Mouse (Mus musculus): ENCODE measurements around the gene Lif.

Lif gene

DNA sequence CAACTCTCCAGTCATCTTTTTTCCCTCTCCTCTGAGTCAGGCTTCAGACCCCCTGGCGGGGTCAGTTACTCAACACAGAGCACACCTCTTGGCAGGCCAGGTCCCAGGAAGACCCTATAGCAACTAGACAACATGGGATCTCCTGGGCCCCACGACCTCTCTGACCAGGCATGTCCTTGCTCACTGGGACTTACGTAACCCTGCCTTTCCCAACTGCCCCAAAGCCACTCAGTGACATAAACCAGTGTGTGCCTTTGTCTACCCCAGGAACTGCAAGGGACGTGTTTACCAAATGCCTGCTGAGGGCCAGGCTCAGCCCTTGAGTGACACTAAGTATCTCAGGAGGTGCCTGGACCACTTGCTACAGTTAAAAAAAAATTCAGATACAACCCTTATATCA lies 27.5 kb upstream of the Lif start:
- DNase-seq (ENCODE audit: extremely low read depth, low read depth, low spot score) = no peak

DNA sequence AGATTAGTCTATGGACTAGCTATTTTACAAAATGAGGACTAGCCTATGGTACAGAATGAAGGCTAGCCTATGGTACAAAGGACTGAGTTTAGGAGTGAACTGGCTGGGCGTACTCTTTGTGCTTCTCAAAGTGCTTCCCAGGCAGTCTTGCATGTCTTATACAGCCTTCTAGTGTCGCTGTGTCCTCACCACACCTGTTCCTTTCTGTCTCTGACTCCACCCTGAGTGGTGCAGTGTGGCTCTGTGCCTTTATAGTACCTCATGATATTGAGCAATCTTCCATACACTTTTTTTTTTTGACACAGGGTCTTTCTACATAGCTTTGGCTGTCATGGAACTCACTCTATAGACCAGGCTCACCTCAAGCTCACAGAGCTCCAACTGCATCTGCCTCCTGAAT lies 25.9 kb upstream of the Lif start:
- DNase-seq (ENCODE audit: extremely low read depth, low read depth, low spot score) = no peak

DNA sequence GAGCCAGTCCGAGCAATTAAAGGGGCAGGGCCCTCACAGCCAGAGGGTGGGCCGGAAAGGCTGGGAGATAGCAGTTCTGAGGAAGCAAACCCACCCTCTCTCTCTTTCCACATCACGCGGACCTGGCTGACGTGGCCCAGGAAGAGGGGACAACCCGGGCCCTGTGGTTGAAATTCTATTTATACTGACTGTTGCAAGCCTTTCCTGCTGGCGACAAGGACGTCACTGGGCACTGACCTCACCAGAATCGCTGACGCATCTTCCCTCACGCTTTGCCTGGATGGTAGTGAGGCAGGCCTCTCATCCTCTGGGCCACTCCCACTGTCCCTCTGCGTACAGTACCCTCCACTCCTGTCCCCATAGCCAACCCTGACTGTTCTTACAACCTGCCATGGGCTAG lies 24.7 kb upstream of the Lif start:
- no peak for DNase-seq (ENCODE audit: extremely low read depth, low read depth, low spot score)

DNA sequence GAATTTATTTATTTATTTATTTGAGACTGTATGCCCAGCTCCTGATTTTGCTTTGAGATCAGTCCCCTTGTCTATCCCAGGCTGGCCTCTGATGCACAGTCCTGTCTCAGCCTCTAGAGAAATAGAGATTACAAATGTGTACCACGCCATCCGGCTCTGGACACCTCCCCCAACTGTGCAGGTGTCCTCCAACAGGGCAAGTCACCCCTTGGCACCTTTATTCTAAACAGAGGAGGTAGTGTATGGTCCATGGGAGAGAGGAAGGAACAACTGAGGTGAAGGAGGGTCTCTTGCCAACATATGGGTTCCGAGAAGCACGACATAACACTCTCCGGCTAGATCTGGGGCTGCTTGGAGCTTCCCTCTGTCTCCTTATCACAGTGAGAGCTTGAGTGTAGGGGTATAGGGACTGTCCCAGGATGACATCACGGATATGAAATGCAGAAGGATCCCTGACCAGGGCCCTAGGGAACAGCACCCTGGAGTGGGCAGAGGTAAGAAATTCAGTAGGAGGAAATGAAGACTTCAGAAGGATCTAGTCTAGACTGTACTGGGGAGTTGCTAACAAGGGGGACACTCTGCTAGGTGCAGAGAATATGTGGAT lies 22.2 kb upstream of the Lif start:
- no peak for DNase-seq (ENCODE audit: extremely low read depth, low read depth, low spot score)

DNA sequence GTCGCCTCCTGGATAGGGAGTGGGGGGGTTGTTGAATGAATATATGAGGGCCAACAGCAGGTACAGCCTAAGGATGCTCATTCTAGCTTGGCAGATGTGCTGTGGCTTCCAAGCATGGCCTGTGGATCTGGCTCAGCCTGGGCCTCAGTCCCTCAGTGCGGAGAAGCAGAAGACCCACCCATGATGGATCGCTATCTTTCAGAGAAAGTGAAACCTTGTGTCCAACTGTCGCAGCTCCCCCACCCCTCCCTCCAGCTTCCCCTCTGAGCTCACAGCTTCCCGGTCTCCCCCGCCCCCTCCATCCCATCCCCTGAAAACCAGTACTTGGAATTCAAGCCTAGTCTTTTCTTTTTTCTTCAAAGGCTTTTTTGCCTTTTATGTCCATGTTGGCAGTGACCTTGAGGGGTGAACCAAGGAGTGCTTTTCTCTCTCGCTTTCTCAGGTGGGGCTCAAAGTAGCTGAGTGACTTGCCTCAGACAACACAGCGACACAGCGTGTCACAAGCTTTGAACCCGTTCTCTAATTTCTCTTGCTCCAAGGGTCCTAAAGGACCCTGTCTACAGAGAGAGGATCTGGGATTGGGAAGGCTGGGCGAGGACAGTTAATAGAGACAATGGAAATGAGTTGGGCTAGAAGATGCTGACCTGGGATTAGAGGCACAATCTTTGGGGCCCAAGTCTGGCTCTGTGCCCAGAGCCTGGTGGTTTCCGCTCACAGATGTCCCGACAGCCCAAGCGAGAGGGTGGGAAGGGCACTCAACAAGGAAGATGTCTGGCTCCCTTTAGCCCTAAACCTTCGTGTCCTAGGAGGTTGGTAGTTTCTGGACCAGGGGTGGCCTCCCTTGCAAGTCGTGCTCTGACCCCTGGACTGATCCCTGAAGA lies 21.5 kb upstream of the Lif start, which contains the start of gene Osm:
TSS of gene Osm (plus strand) at position 756 of the 881 bp plus-strand sequence.
- no peak for DNase-seq (ENCODE audit: extremely low read depth, low read depth, low spot score)

DNA sequence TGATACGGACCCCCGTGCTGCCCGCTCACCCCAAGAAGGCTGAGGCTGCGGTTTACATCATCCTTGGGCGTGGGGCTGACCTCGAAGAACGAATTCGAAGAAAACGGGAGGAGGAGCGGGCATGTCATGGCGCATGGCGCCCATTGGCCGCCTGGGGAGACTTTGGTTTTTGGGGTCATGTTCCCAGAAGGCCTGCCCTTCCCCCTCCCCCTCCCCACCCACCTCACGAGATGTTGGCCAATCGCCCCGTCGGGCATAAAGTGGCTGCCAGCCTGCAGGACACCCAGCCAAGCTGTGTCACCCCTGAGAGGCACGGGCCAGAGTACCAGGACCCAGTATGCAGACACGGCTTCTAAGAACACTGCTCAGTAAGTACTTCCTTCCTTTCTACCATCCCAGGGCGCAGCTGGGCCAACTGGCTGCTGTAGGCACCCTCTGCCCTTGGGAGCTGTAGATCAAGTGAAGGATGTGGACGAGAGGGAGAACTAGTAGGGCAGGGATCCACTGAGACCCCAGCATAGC lies 20.8 kb upstream of the Lif start:
- DNase-seq (ENCODE audit: extremely low read depth, low read depth, low spot score) = no peak

DNA sequence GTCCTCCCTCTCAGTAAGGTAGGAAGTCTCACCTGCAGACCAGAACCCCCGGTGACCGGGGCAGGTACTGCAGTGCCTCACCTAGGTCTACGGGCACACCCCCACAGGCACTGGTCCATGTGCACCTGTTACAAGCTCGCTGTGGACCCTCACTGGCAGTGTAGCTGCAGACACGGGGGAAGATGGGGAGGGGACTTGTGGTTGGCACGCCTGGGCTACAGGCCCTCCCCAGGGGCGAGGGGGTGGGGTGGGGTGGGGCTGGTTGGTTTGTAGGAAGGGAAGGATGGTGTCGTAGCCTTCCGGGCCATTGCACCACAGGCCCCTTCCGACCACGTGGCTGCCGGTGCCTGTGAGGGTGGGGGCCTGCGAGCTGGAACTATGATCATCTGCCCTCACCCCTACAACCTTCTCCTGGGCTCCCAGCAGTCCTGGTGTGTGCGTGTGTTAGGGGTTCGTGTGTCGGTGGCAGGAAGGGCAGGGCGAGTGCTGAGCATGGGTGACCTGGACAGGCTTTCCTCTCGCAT lies 19.9 kb upstream of the Lif start:
- no peak for DNase-seq (ENCODE audit: extremely low read depth, low read depth, low spot score)

DNA sequence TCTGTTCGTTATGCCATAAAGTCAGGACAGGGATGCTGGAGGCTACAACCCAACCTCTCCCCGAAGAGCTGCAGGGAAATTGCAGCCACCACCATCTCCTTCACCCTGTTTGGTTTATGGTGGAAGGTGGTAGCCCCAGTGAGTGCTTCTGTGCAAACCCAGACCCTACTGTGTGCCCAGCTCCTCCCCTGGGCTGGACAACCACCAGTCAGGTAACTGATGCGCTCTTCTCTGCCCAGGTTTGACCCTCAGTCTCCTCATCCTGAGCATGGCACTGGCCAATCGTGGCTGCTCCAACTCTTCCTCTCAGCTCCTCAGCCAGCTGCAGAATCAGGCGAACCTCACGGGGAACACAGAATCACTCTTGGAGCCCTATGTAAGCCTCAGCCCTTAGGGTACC lies 19.2 kb upstream of the Lif start:
- no peak for DNase-seq (ENCODE audit: extremely low read depth, low read depth, low spot score)

DNA sequence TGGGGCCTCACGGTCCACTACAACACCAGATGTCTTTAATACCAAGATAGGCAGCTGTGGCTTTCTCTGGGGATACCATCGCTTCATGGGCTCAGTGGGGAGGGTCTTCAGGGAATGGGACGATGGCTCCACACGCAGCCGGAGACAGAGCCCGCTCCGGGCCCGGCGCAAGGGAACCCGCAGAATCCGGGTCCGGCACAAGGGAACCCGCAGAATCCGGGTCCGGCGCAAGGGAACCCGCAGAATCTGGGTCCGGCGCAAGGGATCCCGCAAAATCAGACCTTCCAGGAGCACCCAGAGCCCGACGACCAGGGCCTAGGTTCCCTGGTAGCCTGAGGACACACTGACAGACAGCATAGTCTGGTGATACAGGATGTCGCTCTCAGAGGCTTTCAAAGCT lies 17.7 kb upstream of the Lif start:
- no peak for DNase-seq (ENCODE audit: extremely low read depth, low read depth, low spot score)

DNA sequence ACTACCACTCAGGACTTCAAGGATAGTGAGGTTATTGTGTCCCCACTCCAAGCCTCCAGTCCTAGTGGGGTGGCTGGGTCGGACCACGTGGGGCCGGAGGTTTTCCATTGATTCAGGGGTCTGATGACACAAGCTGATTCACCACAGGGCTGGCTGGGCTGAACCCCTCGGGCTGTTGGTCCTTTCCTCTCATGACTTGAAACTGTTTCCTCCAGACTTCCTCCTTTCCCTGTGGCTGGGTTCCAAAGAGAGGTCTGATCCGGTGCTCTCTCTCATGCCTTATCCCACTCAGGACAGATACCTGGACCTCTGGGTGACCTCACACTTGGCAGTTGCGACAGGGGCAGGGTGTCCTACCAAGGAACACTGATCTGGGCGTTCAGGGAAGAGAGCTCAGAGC lies 17.2 kb upstream of the Lif start:
- DNase-seq (ENCODE audit: extremely low read depth, low read depth, low spot score) = no peak

DNA sequence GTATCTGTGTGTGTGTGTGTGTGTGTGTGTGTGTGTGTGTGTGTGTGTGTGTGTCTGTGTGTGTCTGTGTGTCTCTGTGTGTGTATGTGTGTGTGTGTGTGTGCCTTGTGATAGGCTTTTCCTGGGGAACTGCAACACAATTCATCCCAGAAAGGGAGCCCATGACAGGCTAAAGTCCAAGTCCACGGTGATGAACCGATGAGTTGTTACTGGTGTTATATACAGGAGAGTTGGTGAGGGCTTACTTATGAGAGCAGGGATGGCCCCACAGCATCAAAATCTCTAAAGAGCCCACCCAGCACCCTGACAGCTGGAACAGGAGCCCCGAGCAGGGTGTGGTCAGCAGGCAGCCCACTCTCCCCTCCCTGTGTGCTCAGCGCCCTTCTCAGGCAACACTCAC lies 16.2 kb upstream of the Lif start:
- DNase-seq (ENCODE audit: extremely low read depth, low read depth, low spot score) = no peak

DNA sequence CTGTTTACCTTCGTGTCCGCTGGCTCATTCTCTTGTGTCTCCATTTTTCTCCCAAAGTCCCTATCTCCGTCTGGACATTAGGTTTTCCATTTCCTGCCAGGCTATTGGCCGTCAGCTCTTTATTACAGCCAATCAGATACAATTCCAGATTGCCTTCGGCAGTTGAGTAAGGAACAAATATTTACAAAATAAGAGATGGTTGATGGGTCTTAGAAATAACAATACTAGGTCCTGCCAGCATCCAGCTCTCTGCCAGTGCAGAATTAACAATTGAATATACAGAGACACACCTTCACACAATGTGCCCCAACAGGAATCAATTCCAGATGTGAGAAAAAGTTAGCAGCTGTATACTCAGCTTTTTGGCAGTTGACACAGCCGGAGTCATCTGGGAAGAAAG lies 11.2 kb upstream of the Lif start:
- DNase-seq (ENCODE audit: extremely low read depth, low read depth, low spot score) = no peak

DNA sequence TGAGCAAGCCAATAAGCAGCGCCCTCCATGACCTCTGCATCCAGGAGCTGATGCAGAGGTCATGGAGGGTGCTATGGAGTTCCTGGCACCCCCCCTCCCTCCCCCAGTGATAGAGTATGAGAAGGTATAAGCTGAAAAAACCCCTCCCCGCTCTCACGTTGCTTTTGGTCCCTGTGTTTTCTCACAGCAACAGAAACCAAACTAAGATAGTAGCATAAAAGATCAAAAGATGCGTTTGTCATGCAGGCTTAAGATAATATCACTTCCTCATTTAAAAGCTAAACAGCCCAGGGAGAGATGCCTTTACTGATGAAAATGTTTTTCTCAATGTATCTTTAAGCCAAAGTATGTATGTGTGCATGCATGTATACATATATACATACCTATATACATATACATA lies 10.7 kb upstream of the Lif start:
- DNase-seq (ENCODE audit: extremely low read depth, low read depth, low spot score) = no peak

DNA sequence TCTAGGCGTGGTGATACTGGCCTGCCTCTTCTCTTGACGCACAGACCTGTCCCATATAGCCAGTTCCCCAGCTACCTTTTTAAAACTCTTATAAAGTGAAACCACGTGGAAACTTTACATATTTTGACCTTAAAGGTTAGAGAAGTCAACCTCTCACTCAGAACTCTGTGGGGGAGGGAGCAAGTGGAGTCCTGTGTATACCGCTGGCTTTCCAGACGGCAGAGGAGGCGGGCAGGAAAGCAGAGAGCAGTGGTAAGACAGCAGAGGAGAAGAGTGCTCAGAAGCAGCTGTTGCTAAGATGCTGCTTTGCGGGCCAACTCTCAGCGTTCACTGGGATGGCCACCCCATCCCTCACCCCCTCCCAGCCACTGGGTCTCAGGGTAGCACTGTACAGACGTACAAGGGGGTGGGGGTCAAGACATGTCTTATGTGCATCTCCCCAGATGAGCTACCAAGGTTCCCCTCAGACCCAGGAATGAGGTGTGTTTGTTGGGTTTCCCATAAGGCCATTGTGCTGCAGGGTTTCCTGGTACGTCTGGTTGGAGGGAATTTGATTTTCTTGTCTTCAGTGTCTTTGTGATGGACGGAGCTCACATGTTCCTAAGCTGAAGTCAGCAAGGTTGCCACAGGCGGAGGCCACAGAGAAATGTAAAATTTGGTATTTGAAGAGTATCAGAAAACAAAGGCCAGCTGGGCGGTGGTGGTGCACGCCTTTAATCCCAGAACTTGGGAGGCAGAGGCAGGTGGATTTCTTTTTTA lies 10.0 kb upstream of the Lif start:
- no peak for DNase-seq (ENCODE audit: extremely low read depth, low read depth, low spot score)

DNA sequence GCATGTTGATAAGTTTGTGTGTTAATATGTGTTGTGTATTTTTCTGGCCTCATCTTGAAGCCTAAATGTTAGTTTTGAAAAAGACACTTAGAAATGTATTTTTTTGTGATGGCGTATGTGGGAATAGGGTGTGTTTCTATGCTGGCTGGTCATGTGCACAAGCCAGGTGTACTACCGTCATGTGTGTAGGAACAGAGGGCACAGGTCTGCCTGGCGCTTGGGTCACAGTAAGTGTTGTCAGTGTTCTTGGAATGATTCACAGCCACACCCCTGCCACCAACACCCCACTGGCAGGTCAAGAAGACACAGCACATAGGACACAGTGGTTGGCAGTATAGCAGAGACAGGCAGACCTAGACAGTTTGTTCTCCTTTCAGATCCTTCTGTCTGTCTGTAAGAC lies 8.2 kb upstream of the Lif start:
- no peak for DNase-seq (ENCODE audit: extremely low read depth, low read depth, low spot score)

DNA sequence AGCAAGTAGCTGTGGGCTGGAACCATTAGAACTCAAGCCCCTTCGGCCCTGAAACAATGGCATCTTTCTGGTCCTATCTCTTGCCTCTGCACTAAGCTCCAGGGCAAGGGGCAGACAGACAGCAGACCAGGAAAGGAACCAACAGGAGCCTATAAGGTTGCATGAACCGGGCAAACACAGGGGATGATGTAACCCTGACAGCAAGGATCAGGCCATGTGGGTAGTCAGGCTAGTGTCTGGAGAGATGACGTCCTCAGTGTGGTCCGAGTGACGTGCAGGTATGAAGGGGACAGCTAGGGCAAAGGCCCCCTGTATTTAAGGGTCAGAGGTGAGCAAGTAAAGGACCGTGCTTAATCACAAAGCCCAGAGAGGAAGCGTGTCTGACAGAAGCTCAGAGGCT lies 7.1 kb upstream of the Lif start:
- DNase-seq (ENCODE audit: extremely low read depth, low read depth, low spot score) = no peak

DNA sequence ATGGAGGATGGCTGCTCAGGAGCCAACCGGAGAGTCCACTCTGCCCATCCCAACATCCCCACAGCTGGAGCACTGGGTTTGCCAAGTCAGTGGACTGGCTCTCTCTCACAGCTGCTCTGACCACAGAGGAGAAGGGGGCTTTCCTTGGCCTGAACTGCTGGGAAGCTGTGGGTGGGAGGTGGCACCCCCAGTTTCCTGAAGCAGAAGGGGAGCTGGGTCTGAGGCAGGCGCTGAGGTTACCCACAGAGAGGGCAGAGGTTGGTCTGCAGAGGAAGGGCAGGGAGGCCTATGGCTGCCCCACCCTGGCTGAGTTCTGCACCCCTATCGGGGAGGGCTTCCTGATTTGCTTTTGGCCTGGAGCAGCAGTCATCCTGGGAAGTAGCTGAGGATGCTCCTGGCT lies 6.0 kb upstream of the Lif start:
- no peak for DNase-seq (ENCODE audit: extremely low read depth, low read depth, low spot score)

DNA sequence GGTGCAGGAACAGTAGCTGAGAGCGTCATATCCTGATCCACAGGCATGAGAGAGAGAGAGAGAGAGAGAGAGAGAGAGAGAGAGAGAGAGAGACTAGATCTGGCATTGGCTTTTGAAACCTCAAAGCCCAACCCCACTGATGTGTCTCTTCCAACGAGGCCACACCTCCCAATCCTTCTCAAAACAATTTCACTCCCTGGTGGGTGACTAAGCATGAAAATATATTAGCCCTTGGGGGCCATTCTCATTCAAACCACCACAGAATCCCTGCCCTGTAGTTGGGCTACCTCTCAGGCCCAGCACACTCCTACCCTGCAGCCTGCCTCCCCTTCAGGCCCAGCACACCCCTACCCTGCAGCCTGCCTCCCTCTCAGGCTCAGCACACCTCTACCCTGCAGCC lies 4.5 kb upstream of the Lif start:
- DNase-seq (ENCODE audit: extremely low read depth, low read depth, low spot score) = no peak

DNA sequence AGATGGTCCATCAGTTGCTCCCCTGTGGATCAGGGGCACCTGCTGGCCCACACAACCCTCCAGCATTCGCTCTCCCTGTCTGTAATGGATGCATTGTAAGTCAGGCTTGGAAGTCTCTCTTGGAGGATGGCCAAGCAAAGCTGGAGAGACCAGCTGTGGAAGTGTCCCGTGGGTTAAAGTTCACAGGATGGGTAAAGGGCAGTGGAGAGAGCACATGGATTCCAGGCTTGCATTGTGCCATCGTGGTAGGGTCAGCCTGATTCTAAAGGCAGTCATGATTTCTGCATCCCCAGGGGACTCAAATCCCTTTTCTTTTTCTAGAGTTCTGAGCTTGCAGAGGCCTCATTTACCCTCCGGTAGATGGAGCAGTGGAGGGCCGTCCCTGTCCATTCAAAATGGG lies 399 bp downstream of the Lif start:
- no peak for DNase-seq (ENCODE audit: extremely low read depth, low read depth, low spot score)

DNA sequence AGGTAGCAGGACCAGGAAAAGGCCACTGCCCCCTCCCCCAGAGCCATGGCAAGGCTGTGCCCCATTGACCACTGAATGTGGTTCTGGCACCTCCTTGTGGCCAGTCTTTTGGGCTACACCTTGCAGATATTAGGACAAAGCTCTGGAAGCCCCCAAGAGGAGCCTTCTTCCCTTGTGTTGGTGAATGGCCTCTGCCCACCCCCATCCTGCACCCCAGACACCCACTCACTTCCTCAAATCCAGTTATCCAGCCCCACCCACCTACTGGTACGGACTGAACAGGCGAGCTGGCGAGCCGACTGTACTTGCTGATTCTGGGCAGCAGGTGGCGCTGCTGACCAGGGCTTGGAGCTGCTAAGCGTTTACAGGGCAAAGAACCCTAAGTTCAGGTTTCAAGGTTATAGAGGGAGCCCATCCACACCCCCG lies 1.3 kb downstream of the Lif start:
- DNase-seq (ENCODE audit: extremely low read depth, low read depth, low spot score) = no peak

DNA sequence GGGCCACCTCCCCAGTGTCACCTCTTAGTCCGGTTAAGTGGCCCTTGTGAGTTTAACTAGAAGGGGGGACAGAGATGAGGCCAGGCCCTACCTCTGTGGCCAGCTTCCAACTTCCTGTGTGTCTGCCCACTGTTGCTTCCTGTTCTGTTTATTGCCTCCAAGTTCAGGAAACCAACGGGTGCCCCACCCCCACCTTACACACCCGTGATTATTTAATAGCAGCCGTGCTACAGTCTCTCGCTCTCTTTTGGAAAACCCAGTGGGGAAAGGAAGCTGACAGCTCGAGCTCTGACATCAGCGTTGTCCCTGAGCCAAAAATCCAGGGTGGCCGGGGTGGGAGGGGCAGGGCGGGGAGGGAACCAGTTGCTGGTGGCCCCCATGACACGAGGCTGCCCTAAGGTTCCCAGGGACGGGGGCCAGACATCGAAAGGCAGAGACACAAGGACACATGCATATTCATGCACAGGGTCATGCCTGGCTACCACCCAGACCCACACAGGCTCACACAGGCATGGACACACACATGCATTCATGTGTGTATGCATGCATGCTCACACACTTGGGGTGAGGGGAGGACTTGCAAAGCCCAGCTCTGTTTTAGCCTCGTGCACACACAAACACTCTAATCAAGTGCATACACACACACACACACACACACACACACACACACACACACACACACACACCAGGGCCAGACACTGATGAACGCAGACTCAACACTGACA lies 3.3 kb downstream of the Lif start:
- no peak for DNase-seq (ENCODE audit: extremely low read depth, low read depth, low spot score)
